Mouse (Mus musculus) granulocyte monocyte progenitor cell, adult 5-6 weeks (primary cell): ENCODE data around the gene Nrxn3. TPM values are rescaled to one million over a fixed set of nuclear protein-coding genes. Genes with fewer than 3 reads are reported as not detected.

ENCODE experiments used
- ATAC-seq: replicated peaks from 2 replicates; pipeline ENCODE4 v1.8.0; 2016; ENCODE audit warnings: mild to moderate bottlenecking, moderate TSS enrichment, inconsistent platforms; ENCODE audit not compliant: poor library complexity, severe bottlenecking
- total RNA-seq, 2 experiments: library from RNA; stranded (forward) in 1 of 2; stranded (reverse) in 1 of 2; fragments of 200-712, 200-1000 nt in 1 of 2; fragments of >200 nt in 1 of 2; fragmentation: Nextera tagmentation in 1 of 2; gene quantifications; 2 replicates each; pipeline ENCODE4 v1.2.3; 2014 to 2017

The Nrxn3 gene
- total RNA-seq, 2 experiments from 2014 or later: not detected

GRCm38 (mm10) chr12:89625746-89626145 is 903.1 kb downstream of the Nrxn3 start:
- ATAC-seq: no peak

- ATAC-seq: no peak
Measured at GRCm38 (mm10) chr12:89640046-89640445, 917.4 kb downstream of the Nrxn3 start.

- ATAC-seq: no peak
Measured at GRCm38 (mm10) chr12:89641460-89641859, 918.8 kb downstream of the Nrxn3 start.

- no peak for ATAC-seq
Measured at GRCm38 (mm10) chr12:89653211-89653610, 930.5 kb downstream of the Nrxn3 start.

- ATAC-seq: no peak
Measured at GRCm38 (mm10) chr12:89661219-89661618, 938.5 kb downstream of the Nrxn3 start.

- no peak for ATAC-seq
Measured at GRCm38 (mm10) chr12:89668856-89669255, 946.2 kb downstream of the Nrxn3 start.

GRCm38 (mm10) chr12:89672819-89673218 is 950.1 kb downstream of the Nrxn3 start:
- no peak for ATAC-seq

- no peak for ATAC-seq
Measured at GRCm38 (mm10) chr12:89685633-89686032, 963.0 kb downstream of the Nrxn3 start.

GRCm38 (mm10) chr12:89689086-89689485 is 966.4 kb downstream of the Nrxn3 start:
- no peak for ATAC-seq

- no peak for ATAC-seq
Measured at GRCm38 (mm10) chr12:89699469-89699868, 976.8 kb downstream of the Nrxn3 start.

GRCm38 (mm10) chr12:89700937-89701458 is 978.3 kb downstream of the Nrxn3 start:
- ATAC-seq: no peak

GRCm38 (mm10) chr12:89702931-89703330 is 980.3 kb downstream of the Nrxn3 start:
- ATAC-seq: no peak

- ATAC-seq: no peak
Measured at GRCm38 (mm10) chr12:89707913-89708312, 985.2 kb downstream of the Nrxn3 start.

- ATAC-seq: no peak
Measured at GRCm38 (mm10) chr12:89710459-89710858, 987.8 kb downstream of the Nrxn3 start.

- no peak for ATAC-seq
Measured at GRCm38 (mm10) chr12:89711791-89712190, 989.1 kb downstream of the Nrxn3 start.

GRCm38 (mm10) chr12:89719194-89720080 is 996.8 kb downstream of the Nrxn3 start:
- ATAC-seq: no peak; the same call in 1 of the 2 replicates

- ATAC-seq: no peak
Measured at GRCm38 (mm10) chr12:89720945-89721344, 998.3 kb downstream of the Nrxn3 start.

GRCm38 (mm10) chr12:89722462-89722861 is 999.8 kb downstream of the Nrxn3 start:
- no peak for ATAC-seq

- no peak for ATAC-seq
Measured at GRCm38 (mm10) chr12:89724048-89724447, 1001.4 kb downstream of the Nrxn3 start.

GRCm38 (mm10) chr12:89742326-89742725 is 1019.6 kb downstream of the Nrxn3 start:
- ATAC-seq: no peak

- ATAC-seq: no peak
Measured at GRCm38 (mm10) chr12:89742796-89743195, 1020.1 kb downstream of the Nrxn3 start.
